ENCODE assay signal across 23 mouse cellular contexts in the genomic region with DNA sequence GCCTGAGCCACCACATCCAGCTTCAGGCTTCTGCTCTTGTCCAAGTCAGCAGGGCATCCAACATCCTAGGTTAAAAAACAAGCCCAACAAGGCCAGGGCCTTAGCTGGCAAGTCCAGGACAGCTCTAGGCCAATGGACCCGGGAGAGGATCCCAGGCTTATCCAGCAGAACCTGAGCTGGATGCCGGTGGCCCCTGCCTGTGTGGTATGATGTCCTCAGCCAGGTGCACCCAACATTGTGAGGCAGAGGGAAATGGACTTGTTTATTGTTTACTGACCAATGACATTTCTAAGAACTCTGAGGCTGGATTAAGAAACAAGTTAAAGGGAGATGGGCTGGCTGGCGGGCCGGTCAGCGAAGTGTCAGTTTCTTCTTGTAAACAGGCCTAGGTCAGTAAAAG. TPM values are rescaled to one million over a fixed set of nuclear protein-coding genes. Genes with fewer than 3 reads are reported as not detected.
A peak's percentile ranks its signal among the peaks of the same experiment; 100 is the strongest.
DNase-seq lines count a peak whose midpoint lies in the region; ATAC-seq and TF ChIP-seq lines count a peak whose summit lies in the region.
"Had no signal": no experiment of that assay in that cellular context is flagged by ENCODE, and none has a peak within 500 bp of the region (broad histone marks: within the 10 kb centered on the region; RNA-seq: fewer than 3 reads in every experiment).

No protein-coding gene starts in this region.

- no peak overlapping the region for H3K27ac ChIP-seq in liver, adult 2 months (replicated peaks; ENCODE audit: insufficient read depth, low read depth, low read length)
- H3K27ac ChIP-seq in liver, embryonic 12.5 days = no peak overlapping the region
- H3K27ac ChIP-seq in midbrain, embryonic 10.5 days (replicated peaks) = no peak overlapping the region
- H3K27ac ChIP-seq: embryonic facial prominence, embryonic 10.5 days; embryonic facial prominence, embryonic 13.5 days; forebrain, embryonic 12.5 days; forebrain, embryonic 15.5 days; hindbrain, embryonic 12.5 days; hindbrain, embryonic 15.5 days had no signal

- no peak overlapping the region for H3K4me2 ChIP-seq in liver, embryonic 12.5 days
- H3K4me2 ChIP-seq: embryonic facial prominence, embryonic 13.5 days; forebrain, embryonic 12.5 days; forebrain, embryonic 15.5 days; heart, embryonic 11.5 days; hindbrain, embryonic 12.5 days; hindbrain, embryonic 15.5 days had no signal

- 55% methylated on average over 5 of the region's 5 CpGs for WGBS in liver, adult 2 months
- WGBS in liver, embryonic 12.5 days (ENCODE audit: insufficient replicate concordance) = 89% methylated on average over 5 of the region's 5 CpGs
- 84% methylated on average over 5 of the region's 5 CpGs for WGBS in midbrain, embryonic 10.5 days

- H3K9ac ChIP-seq in liver, adult 2 months (ENCODE audit: low read depth, low read length) = no peak overlapping the region
- H3K9ac ChIP-seq in liver, embryonic 12.5 days = no peak overlapping the region
- H3K9ac ChIP-seq: embryonic facial prominence, embryonic 13.5 days; forebrain, embryonic 12.5 days; forebrain, embryonic 15.5 days; hindbrain, embryonic 12.5 days; hindbrain, embryonic 15.5 days had no signal

- no peak overlapping the region for H3K4me3 ChIP-seq in liver, adult 2 months (ENCODE audit: insufficient read depth, low read depth, low read length)
- H3K4me3 ChIP-seq in liver, embryonic 12.5 days = no peak overlapping the region
- no peak overlapping the region for H3K4me3 ChIP-seq in midbrain, embryonic 10.5 days
- H3K4me3 ChIP-seq: embryonic facial prominence, embryonic 10.5 days; embryonic facial prominence, embryonic 13.5 days; erythroblast, embryonic 14.5 days; forebrain, embryonic 12.5 days; forebrain, embryonic 15.5 days; hindbrain, embryonic 12.5 days; hindbrain, embryonic 15.5 days had no signal

- TF ChIP-seq POLR2A in liver, adult 2 months (IDR thresholded peaks at IDR 0.05; ENCODE audit: extremely low read depth, insufficient read depth, low read length) = no peak

- no peaks in the 10 kb centered on the region for H3K27me3 ChIP-seq in liver, adult 2 months (ENCODE audit: control insufficient read depth, insufficient read depth, low read length)
- H3K27me3 ChIP-seq in liver, embryonic 12.5 days (replicated peaks) = no peaks in the 10 kb centered on the region
- no peaks in the 10 kb centered on the region for H3K27me3 ChIP-seq in midbrain, embryonic 10.5 days (ENCODE audit: low read depth, poor library complexity, severe bottlenecking)
- H3K27me3 ChIP-seq: embryonic facial prominence, embryonic 13.5 days; forebrain, embryonic 12.5 days; forebrain, embryonic 15.5 days; hindbrain, embryonic 12.5 days; hindbrain, embryonic 15.5 days had no signal

- TF ChIP-seq CTCF in liver, adult 2 months (IDR thresholded peaks at IDR 0.05; ENCODE audit: low read depth, low read length) = no peak

- DNase-seq in adrenal gland, adult (ENCODE audit: inconsistent age in 2 of 2, low spot score in 1 of 2) = peak; percentile 27 to 60
- no peak for DNase-seq in adrenal gland, adult 2 months
- DNase-seq in liver, adult 2 months (ENCODE audit: extremely low read depth, low read depth, low spot score) = peak; percentile 72
- DNase-seq in gastrocnemius, postnatal 36 days = peak; percentile 19 to 41
- DNase-seq in midbrain, embryonic 10.5 days (ENCODE audit: low spot score) = no peak
- DNase-seq in ovary, postnatal 10 days (ENCODE audit: low spot score) = no peak
- DNase-seq: adrenal gland, postnatal 14 days; cerebellum, adult 11-12 months; cerebellum, adult 8-10 months; cerebellum, postnatal 10 days; cerebellum, postnatal 36 days; embryo, embryonic 11 days; heart, adult 11 months had no signal

- no peak for ATAC-seq in liver, embryonic 12.5 days
- ATAC-seq: activated CD4-positive, CD25-positive, alpha-beta regulatory T cell, adult 4 months; forebrain, embryonic 15.5 days had no signal

- no peaks in the 10 kb centered on the region for H3K79me2 ChIP-seq in liver, adult 2 months (ENCODE audit: control insufficient read depth, insufficient read depth, low read length)

- no peaks in the 10 kb centered on the region for H3K36me3 ChIP-seq in liver, adult 2 months (ENCODE audit: control insufficient read depth, insufficient read depth, low read length)
- no peaks in the 10 kb centered on the region for H3K36me3 ChIP-seq in liver, embryonic 12.5 days
- no peaks in the 10 kb centered on the region for H3K36me3 ChIP-seq in midbrain, embryonic 10.5 days
- H3K36me3 ChIP-seq: embryonic facial prominence, embryonic 10.5 days; embryonic facial prominence, embryonic 13.5 days; forebrain, embryonic 12.5 days; forebrain, embryonic 15.5 days; hindbrain, embryonic 12.5 days; hindbrain, embryonic 15.5 days had no signal

- no peaks in the 10 kb centered on the region for H3K9me3 ChIP-seq in liver, embryonic 12.5 days (replicated peaks)
- H3K9me3 ChIP-seq in midbrain, embryonic 10.5 days (replicated peaks) = no peaks in the 10 kb centered on the region
- H3K9me3 ChIP-seq: embryonic facial prominence, embryonic 10.5 days; embryonic facial prominence, embryonic 13.5 days; forebrain, embryonic 12.5 days; forebrain, embryonic 15.5 days; hindbrain, embryonic 12.5 days; hindbrain, embryonic 15.5 days had no signal

- peaks cover 3% of the 10 kb centered on the region; the same call in 1 of the 2 replicates for H3K4me1 ChIP-seq in liver, adult 2 months (ENCODE audit: control insufficient read depth, insufficient read depth, low read length)
- H3K4me1 ChIP-seq in liver, embryonic 12.5 days = 0 out of 2 replicates have a peak, but pooled peaks cover 12% of the 10 kb centered on the region
- no peaks in the 10 kb centered on the region for H3K4me1 ChIP-seq in midbrain, embryonic 10.5 days
- H3K4me1 ChIP-seq: embryonic facial prominence, embryonic 13.5 days; forebrain, embryonic 12.5 days; forebrain, embryonic 15.5 days; hindbrain, embryonic 12.5 days; hindbrain, embryonic 15.5 days had no signal

- intact Hi-C loops in gastrocnemius, postnatal 36 days (cut with DNase I) = loop anchor here (2.0 kb wide), 1 partner anchor 23 kb away; no protein-coding TSS in a partner anchor

RNA-seq across cellular contexts. Expression of gene Pfkfb3, which starts 27.8 kb away (rescaled TPM):
- 100 to 1,000 TPM; 163 to 230 TPM for total RNA-seq in adrenal gland, adult 2 months (2021)
- polyA plus RNA-seq in adrenal gland, adult 2 months (2012; rRNA removed) = 26.0 and 50.3 TPM in 2 replicates
- total RNA-seq in liver, adult 2 months (2014; rRNA removed) = 6.3 and 10.2 TPM in 2 replicates
- 2.3 and 5.1 TPM in 2 replicates for polyA plus RNA-seq in liver, adult 2 months (2012; rRNA removed)
- 10.3 and 11.7 TPM in 2 replicates for polyA plus RNA-seq in liver, embryonic 12.5 days (2016; fragmentation: Nextera tagmentation; extraction: Ambion mirVana)
- total RNA-seq in gastrocnemius, postnatal 36 days (2021) = 100 to 1,000 TPM; 128 to 161 TPM
- 13.3 TPM in 2 replicates for polyA plus RNA-seq in midbrain, embryonic 10.5 days (2016; fragmentation: Nextera tagmentation; extraction: Ambion mirVana)

Comparison
In these comparisons a context has a peak if more than half of its experiments do, and no peak if none do; other contexts are left out.
1. DNase-seq: peak in adrenal gland, adult (2 of 2), liver, adult 2 months (single experiment) and gastrocnemius, postnatal 36 days (2 of 2); none in adrenal gland, adult 2 months (single experiment), midbrain, embryonic 10.5 days (single experiment) and ovary, postnatal 10 days (single experiment).